Mouse (Mus musculus): ENCODE data around the gene Gm45716.

Gene Gm45716

GRCm38 (mm10) chr11:90187441-90187840, at the start of gene Gm45716:
TSS of gene Gm45716 (plus strand) at chr11:90187683.
- CTCF ChIA-PET = no interaction called here

GRCm38 (mm10) chr11:90142393-90142792, 45.1 kb upstream of the Gm45716 start:
- CTCF ChIA-PET = no interaction called here

GRCm38 (mm10) chr11:90142936-90143335, 44.5 kb upstream of the Gm45716 start:
- CTCF ChIA-PET = no interaction called here

- CTCF ChIA-PET = no interaction called here
Observed at GRCm38 (mm10) chr11:90146086-90146860, 41.2 kb upstream of the Gm45716 start.

- CTCF ChIA-PET = no interaction called here
Observed at GRCm38 (mm10) chr11:90155066-90155465, 32.4 kb upstream of the Gm45716 start.

- CTCF ChIA-PET = no interaction called here
Observed at GRCm38 (mm10) chr11:90155466-90155865, 32.0 kb upstream of the Gm45716 start.

- CTCF ChIA-PET = no interaction called here
Observed at GRCm38 (mm10) chr11:90167771-90168170, 19.7 kb upstream of the Gm45716 start.

GRCm38 (mm10) chr11:90168338-90169065, 19.0 kb upstream of the Gm45716 start:
- CTCF ChIA-PET = interaction anchor here (0.5 to 0.7 kb wide), 2 partner anchors 191 to 223 kb away, joined by 3 to 5 read pairs; no protein-coding TSS in a partner anchor

GRCm38 (mm10) chr11:90169200-90170013, 18.1 kb upstream of the Gm45716 start:
- CTCF ChIA-PET = interaction anchor here (0.7 kb wide), 1 partner anchor 192 kb away, joined by 3 read pairs; no protein-coding TSS in a partner anchor

- CTCF ChIA-PET = no interaction called here
Observed at GRCm38 (mm10) chr11:90170014-90170320, 17.5 kb upstream of the Gm45716 start.

GRCm38 (mm10) chr11:90172331-90172730, 15.2 kb upstream of the Gm45716 start:
- CTCF ChIA-PET = no interaction called here

- CTCF ChIA-PET = no interaction called here
Observed at GRCm38 (mm10) chr11:90175634-90176300, 11.7 kb upstream of the Gm45716 start.

- CTCF ChIA-PET = no interaction called here
Observed at GRCm38 (mm10) chr11:90177389-90177788, 10.1 kb upstream of the Gm45716 start.

GRCm38 (mm10) chr11:90183361-90183760, 4.1 kb upstream of the Gm45716 start:
- CTCF ChIA-PET = no interaction called here

- CTCF ChIA-PET = no interaction called here
Observed at GRCm38 (mm10) chr11:90184756-90185155, 2.7 kb upstream of the Gm45716 start.

GRCm38 (mm10) chr11:90190156-90190555, 2.7 kb downstream of the Gm45716 start:
- CTCF ChIA-PET = no interaction called here

- CTCF ChIA-PET = no interaction called here
Observed at GRCm38 (mm10) chr11:90194946-90195345, 7.5 kb downstream of the Gm45716 start.

- CTCF ChIA-PET = no interaction called here
Observed at GRCm38 (mm10) chr11:90195756-90196520, 8.5 kb downstream of the Gm45716 start.

GRCm38 (mm10) chr11:90196521-90197215, 9.2 kb downstream of the Gm45716 start:
- CTCF ChIA-PET = no interaction called here

- CTCF ChIA-PET = no interaction called here
Observed at GRCm38 (mm10) chr11:90198048-90198447, 10.6 kb downstream of the Gm45716 start.

GRCm38 (mm10) chr11:90200826-90201225, 13.3 kb downstream of the Gm45716 start:
- CTCF ChIA-PET = no interaction called here
